Mouse (Mus musculus) cerebellum, adult 9-10 months (tissue): Measurements from ENCODE around the gene Foxp4.
A peak's percentile ranks its signal among the peaks of the same experiment; 100 is the strongest.

Source experiments
- DNase-seq: peaks from one replicate; pipeline ENCODE4 v3.0.0; 2022

Foxp4 gene

DNA sequence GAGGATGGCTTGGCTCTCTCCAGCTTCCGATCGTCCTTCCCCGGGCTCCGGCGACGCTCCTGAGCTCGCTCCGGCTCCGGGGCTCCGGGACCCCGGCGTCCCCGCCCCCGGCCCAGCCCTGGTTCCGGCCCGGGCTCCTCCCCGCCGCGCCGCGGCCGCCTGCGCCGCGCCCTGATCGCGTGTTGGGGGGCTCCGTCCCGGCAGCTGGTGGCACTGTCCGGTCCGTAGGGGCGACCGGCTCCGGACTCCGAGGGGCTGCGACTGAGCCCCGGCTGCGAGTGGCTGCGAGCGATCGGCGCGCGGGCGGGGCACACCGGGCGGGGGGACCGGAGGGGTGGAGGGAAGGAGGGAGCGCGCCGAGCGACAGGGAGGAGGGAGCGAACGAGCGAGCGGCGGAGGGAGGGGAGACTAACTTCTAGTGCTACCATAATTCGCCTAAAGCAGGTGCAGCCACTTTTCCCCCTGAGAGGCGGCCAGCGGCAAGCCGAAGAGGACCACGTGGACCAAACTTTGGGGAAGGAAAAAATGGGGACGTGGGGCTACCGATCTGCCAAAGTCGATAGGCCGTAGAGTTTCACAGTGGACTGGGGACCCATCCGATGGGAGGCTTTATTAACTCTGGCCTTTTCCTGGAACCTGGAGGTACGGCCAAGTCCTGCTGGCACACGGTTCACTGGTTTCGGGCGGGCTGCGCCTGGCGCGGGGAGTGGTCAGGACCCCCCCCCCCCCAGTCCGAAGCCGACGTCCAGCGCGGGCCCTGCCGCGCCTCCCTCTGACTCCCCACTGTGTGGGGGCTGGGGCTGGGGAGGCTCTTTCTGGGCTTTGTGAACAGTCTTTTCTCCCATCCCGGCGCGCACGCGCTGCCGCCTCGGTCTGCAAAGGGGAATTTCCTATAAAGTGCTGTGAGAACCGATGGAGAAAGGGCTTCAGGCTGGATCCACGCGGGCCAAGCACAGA is at the start of gene Foxp4:
Gene Foxp4 (minus strand): TSS at position 263 of the 957 bp plus-strand sequence.
- peak; percentile 42 for DNase-seq

DNA sequence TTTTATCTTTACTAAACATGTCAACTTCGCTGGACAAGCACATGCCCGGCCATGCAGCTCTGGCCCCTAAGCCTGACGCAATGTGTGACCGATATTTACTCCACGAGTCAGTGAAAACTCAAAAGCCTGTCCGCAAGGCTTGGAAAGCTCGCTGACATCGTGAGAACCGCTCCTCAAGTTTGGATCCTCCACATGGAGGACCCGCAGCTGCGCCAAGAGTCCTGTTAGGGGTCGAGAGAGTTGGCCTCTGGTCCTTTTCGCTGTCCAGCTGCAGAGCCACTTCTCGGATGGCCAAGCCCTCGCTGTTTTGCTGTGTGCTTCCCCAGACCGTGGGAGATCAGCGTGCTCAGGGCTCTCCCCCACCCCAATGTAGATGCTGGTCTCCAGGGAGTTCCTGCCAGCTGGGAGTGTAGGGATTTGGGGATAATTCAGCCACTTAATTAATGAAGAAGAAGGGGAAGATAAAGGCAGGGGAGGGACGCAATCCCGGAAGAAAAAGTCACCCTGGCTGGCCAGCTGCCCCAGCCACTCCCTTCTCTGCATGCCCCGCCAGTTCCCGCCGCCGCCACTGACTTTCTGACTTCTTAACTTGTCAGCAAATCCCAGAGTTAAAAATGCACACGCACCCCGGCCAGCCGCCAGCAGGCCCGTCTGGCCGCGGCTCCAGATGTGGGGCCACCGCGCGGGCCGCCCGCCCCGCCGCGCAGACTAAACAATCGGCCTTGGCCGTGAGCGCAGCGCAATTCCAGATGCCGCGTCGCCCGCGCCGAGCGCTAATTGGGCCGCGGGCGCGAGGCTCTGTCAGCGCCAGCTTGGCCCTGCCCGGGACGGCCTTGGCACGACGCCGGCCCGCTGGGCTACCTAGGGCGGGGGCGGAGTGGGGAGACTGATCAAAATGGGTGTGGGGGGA is 49.4 kb upstream of the Foxp4 start:
- no peak for DNase-seq

DNA sequence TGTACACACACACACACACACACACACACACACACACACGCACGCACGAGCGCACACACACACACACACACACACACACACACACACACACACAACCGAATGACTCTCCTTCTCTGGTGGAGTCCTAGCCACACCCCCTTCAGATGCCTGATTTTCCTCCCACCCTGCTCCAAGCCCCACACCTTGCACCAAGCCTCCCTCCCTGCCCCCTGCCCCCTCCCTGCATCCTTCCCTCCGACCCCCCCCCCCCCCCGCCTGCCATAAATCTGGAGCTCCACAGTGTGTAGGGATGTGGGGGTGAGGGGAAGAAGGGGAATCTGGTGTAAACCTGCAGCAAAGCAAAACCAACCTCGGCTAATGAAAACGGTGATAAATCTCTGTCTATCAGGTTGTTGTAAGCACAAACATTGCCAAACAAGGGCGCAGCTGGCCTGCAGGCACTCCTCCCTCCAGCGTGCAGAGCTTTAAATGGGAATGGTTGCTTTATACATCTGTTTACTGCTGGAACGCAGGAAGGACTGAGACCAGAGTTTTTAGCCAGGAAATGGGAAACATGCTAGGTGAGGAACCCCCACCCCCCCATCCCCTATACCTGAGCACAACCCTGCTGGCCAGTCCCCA is 41.5 kb upstream of the Foxp4 start:
- DNase-seq, result no peak

DNA sequence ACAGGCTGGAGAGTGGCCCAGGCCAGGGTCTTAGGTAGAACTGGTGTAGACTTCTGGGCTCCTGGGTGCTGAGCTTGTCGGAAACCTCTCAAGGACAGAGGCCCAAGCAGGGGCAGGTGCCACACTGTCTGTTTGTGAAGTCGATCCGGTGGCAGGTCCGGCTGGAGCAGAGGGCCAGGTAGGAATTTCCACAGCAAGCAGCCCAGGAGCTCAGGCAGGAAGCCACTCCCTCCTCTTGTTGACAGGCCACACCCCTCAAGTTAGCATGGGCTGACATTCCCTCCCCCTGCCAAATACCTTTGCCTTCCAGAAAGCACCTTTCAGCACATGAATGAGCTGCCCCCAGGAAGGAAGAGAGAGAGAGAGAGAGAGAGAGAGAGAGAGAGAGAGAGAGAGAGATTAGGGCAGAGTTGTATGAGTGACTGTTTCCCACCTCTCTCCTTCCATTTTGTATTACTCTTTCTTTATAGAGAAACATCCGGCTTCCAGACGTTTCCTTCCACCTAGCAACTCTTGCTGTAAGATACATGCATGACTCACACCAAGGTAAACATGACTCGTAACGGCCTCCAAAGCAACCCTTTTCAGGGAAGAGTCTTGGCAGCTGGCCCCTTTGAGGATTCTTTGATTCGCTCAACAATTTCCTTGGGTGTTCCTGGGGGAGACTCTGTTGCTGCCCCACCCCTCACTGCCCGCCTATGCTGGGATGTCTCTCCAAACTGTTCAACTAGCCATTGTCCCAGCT is 33.8 kb upstream of the Foxp4 start:
- no peak for DNase-seq

DNA sequence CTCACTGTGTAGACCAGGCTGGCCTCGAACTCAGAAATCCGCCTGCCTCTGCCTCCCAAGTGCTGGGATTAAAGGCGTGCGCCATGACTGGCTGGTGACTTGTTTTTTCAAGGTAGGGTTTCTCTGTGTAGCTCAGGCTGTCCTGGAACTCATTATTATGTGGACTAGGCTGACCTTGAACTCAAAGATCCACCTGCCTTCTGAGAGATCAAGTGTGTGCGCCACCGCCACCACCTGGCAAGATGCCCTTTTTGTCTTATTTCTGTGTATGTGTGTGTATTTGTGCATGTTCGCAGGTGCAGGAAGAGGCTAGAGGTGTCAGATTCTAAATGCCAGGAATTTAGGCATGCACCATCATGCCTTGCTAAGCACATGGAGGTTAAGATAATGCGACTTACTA is 32.0 kb upstream of the Foxp4 start:
- no peak for DNase-seq

DNA sequence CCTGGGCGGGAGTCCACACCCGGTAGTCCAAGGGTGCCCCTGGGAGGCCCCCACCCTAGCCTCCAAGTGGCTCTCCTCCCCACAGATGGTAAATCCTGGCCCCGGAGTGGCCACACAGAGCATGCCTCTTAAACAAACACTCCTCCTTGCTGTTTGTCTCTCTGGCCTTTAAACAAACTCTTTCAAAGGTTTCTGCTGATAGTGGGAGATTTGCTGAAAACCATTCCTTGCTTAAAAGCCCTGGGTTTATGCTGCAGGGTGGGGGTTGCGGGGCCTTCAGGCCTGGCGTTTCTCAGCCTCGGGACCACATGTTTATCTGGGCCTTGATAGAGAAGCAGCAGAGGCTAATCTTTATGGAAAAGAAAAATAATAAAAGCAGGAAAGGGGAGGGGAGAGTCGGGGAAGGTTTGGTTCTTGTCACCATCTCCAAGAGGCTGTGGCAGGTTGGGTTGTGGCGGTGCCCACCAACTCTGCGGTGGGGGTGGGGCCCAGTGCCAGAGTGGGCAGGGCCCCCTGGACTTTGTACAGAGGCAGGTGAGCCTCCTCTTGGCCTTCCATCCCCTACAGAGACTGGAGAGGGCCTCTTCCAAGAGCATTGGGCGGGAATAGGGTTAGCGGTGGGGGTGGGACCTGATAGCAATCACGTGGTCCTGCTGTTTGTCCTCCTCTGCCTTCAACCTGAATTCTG is 30.8 kb upstream of the Foxp4 start:
- DNase-seq, result no peak

DNA sequence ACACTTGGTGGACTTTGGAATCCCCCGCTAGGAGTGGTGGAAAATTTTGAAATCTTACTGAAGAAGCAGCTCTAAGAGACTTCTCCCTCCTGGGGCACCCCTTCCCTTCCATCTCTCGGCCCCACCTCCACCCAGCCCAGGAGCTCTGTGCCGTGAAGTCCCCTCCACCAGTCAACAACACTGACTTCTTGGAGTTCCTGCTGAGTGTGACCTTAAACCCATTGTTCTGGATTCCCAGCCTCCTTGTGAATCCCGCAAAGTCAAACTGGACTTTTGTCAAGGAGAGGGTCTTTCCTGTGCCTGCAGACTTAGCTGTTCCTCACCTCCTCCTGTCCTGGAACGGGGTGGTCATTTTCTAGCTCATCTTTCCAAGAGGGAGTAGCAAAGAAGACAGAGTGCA is 28.8 kb upstream of the Foxp4 start:
- no peak for DNase-seq

DNA sequence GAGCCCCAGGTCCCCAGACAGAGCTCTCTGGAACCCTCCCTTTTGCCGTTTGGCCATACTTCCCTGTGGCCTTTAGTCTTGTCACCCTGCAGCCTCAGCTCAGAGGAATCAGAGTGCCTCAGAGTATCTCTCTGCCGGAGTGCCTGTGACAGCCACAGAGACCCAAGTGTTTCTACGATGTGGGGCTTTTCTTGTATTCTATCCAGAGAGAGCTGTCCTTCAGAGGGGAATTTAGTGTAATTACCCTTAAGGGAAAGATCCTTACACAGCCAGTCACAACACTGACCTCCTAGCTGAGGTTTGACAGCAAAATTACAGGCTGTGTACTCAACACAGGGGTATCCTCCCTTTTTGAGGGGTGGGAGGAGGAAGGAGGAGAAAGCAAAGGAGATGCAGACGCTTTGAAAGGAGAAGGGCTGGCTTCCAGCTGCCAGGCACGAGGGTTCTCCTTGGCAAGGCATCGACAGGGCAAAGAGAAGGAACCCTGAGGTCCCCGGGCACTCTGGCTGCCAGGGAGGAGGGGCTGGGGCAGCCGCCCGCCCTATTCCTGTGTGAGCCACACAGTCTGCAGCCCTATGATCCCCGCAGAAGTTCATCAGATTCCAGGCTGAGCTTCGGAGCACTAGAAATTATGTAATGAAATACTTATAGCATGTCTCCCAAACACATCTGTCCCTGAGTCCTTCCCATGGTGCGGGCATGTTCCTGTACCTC is 28.1 kb upstream of the Foxp4 start:
- DNase-seq, result no peak

DNA sequence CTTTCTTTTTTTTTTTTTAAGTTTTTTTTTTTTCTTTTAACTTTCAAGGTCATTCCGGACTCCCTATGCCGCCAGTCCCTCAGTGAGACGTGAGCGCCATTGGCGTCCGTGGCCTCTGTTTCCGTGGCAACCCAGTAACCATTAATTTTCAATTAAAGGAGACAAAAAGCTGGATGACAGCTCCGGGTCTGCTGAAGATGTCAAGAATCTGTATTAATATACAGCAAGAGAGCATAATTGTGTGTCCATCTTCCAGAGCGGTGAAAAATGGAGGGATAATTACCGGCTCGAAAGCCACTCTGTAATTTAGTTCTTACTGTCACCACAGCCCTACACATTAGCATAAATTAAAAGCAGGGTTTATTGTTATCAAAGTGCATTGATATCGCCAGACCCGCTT is 27.0 kb upstream of the Foxp4 start:
- DNase-seq, result no peak

DNA sequence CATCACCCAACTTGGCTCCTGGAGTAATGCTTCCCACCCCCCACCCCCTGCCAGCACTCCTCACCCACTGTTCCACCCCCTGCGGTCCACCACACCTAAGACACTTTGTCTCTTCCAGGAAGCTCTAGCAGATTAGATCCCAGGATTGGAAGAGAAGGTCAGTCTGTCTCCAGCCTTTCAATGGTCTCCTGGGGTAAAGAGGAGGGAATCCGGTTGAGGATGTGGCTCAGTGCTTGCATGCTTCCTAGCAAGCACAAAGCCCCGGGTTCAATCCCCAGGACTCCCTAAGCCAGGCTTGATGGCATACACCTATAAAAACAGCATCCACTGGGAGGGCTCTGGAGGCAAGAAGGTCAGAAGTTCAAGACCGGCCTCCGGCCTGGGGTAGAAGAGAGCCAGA is 26.4 kb upstream of the Foxp4 start:
- no peak for DNase-seq

DNA sequence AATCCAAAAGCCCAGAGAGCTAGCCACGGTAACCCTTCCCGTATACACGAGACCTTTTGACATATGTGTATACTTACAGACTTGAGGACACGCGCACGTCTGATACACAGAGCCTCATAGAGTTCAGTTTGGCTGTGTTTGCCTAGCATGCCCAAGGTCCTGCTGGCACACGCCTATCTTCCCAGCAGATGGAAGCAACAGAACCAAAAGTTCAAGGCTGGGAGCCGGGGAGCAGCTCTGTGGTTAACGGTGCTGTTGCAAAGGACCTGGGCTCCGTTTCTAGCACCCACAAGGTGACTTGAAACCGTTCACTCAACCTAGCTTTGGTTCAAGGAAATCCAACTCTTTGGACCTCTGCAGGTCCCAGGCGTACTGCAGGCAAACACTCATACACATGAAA is 25.0 kb upstream of the Foxp4 start:
- DNase-seq, result no peak

DNA sequence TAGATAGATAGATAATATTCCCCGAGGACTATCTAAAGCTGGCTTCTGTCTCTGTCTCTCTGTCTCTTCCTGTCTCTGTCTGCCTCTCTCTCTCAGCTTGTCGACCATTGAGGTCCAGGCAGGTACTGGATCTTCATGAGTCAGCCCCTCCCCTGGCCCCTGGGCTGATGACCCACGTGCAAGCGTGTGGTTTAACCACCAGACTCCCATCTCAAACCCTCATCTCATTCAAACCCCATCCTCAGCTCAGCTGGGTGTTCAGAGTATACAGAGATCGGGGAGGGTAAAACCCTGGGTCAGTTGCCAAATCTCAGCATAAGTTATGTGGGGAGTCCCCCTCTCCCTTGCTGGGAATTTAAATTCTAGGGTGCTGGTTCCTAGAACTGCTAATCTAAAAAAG is 24.3 kb upstream of the Foxp4 start:
- no peak for DNase-seq

DNA sequence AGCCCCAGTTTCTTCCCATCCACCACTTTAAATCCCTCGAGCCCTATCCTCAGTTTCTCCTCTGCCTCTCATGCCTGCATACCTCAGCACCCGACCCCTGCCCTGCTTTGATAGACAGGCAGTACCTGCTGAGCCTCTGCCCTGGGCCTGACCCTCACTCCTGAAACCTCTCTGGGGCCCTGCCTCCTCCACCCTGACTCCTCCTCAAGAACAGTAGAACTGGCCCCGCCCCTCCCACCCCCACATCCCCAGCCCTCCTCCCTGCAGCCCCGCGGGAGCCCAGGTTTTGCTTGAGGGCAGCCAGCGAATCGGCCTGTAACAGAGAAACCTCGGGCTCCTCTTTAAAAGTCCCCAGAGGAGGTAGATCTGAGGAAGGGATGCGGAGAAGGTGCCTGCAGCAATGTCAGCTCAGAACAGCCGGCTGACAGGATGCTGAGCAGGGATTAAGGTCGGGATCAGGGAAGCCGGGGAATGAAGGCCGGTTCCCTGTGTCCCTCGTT is 22.5 kb upstream of the Foxp4 start:
- no peak for DNase-seq

DNA sequence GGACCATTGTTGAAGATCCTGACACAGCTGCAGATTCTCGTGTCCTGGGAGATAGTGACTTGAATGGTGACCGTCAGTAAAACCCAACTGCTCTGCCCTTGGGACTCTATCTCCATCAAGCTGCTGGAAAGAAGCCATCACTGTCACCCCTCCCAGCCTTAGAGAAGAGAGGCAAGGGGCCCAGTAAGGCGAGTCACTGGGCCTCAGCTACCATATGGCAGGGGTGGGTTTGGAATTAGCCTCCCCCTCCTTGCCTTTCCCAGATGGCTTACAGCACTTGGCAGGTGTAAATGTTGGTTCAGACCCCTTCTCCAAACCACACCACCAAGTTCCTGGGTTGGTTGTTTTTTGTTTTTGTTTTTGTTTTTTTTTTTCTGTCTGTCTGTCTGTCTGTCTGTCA is 21.7 kb upstream of the Foxp4 start:
- no peak for DNase-seq

DNA sequence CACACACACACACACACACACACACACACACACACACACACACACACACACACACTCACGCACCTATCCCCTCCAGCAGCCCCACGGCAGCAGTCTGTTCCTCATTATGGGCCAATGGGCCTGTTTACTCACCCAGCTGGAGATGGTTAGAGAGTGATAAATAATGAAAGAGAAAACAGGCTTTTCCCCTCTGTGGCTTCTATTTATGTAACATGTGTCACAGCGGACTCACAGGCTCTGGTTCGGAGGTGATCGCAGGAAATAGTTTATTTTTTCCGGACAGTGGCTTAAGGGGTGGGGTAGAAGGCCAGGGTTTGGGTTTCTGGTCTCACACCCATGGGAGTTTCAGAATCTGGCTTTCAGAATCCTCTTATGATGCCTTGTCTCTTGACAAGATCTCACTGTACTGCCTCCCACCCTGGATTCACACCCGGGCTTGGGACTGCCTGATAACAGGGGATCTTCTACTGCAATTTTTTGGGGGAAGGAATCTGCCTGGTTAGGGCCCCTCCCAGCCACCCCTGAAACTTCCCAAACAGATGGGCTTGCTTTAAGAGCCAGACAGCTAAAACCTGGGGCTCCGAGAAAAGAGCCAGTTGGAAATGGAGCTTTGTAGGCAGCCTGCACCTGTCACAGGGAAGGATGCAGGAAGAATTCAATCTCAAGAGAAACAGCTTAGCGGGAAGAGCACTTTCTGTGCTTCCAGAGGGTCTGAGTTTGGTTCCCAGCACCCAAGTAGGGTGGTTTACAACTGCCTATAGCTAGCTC is 18.8 kb upstream of the Foxp4 start:
- no peak for DNase-seq

DNA sequence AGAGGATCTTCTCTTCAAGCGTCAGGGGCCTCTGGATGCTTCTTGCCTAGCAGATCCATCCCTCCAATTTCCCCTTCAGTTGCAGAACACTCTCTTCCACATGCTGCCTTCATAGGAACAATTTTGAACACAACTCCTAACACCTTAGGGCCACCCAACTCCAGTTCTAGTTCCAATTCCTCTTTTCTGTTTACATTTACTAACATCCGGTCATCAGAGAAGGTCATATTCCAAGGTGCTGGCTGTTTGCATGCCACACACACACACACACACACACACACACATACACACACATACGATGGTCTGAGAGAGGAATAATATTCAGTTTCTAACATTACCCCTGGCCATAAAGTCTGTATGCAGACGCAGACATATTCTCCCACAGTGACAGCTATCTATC is 17.6 kb upstream of the Foxp4 start:
- no peak for DNase-seq

DNA sequence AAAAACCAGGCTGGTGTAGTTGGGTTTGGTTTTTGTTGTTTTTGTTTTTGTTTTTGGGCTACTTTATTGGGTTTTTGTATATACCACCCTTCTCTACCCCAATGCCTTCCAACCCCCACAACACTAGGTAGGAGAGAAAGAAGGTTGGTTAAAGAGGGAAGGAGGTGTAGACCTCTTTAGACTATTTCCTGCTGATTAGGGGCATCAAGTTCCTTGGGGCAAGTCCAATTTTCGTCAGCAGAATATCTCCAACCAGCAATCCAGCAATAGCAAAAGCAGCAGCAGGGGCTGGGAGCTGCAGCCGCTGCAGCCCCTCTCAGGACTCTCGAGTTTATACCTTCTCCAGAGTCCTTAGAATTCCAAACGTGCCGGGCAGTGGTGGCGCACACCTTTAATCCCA is 14.4 kb upstream of the Foxp4 start:
- no peak for DNase-seq

DNA sequence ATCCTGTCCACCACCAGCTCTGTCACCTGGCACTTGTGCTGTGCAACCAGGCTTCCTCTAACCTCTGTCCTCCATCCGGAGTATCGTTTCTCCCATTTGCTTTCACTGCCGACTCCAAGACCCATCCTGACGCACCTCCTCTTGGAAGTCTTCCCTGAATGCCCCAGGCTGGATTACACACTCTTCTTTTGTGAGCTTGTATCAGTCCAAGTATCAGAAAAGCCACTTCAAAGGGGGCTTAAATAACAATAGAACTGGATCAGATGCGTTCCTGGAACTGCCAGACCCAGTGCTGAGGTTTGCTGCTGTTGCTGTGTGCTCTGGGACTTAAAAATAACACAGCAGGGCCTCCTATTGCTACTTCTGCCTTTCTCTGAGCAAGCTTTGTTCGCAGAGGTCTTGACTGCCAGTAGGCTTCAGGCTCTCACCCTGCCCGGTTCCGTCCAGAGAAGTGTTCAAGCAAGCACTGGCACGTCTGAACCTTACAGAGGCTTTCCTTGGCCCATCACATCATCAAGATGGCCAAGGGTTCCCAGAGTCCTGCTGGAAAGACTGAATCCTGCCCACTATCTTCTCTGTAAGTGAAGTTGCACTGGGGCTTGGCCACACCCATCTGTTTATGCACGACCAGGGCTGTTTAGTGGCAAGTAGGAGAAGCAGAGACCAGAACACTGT is 13.6 kb upstream of the Foxp4 start:
- no peak for DNase-seq

DNA sequence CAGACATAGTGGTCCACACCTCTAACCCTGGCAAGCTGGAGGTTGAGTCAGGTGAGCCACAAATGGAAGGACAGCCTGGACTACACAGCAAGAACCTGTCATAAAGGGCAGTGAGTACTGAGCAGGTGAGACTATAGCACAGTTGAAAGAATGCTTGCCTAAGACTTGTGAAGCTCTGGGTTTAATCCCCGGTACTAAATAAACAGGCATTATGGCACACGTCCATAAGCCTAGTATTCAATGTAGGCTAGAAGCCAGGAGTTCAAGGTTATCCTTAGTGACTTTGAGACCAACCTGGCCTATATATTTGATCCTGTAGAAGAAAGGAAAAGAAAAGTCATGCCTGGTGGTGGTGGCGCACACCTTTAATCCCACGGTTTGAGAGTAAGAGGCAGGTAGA is 12.1 kb upstream of the Foxp4 start:
- no peak for DNase-seq

DNA sequence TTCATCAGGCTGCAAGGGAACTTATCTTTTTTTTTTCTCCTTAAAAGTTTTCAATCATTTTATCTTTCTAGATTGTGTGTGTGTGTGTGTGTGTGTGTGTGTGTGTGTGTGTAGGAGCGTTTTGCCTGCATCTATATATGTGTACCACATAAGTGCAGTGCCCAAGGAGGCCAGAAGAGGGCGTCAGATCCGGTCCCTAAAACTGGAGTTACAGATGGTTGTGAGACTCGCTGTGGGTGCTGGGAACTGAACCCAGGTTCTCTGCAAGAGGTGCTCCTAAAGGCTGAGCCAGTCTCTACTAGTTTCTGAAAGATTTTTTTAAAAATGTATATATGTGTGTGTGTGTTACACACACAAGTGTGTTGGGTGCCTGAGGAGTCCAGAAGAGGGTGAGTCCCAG is 5.0 kb upstream of the Foxp4 start:
- DNase-seq, result no peak
